Mouse (Mus musculus): ENCODE measurements around the gene Paqr3. TPM values are rescaled to one million over a fixed set of nuclear protein-coding genes. Genes with fewer than 3 reads are reported as not detected.

The Paqr3 gene
- total and polyA plus RNA-seq, 3 experiments, result 3.4 to 6.1 (median 4.2) TPM

GRCm38 (mm10) chr5:97054166-97054565 lies 57.2 kb downstream of the Paqr3 start:
- dilution Hi-C loops (cut with MboI; ENCODE audit: extremely low pct_ligation_motif_present, extremely low pct_unique_long_range_greater_than_20kb, low sequenced_read_pairs), result no loop called here
- peaks cover 57 to 67% of the 10 kb centered on the region in 2 experiments for H3K36me3 ChIP-seq (replicated peaks in 1 of 2; ENCODE audit: control insufficient read depth in 1 of 2, insufficient read depth in 1 of 2, low read length in 1 of 2)
- H3K79me2 ChIP-seq (replicated peaks; ENCODE audit: control insufficient read depth, extremely low read depth, insufficient read depth, poor library complexity, severe bottlenecking), result no peaks in the 10 kb centered on the region
- no peak overlapping the region for H3K4me2 ChIP-seq (ENCODE audit: insufficient read depth, low read depth, poor library complexity, severe bottlenecking)
- TF ChIP-seq ETS1 (conservative IDR thresholded peaks at IDR 0.05; ENCODE audit: low read depth, low read length) (no peak; the same call in 1 of the 2 replicates), BHLHE40 (IDR thresholded peaks at IDR 0.05; ENCODE audit: low read depth, low read length) (peak; percentile 38)
- in situ Hi-C loops (cut with MboI; ENCODE audit: low pct_ligation_motif_present, low pct_unique_long_range_greater_than_20kb, low sequenced_read_pairs), result loop anchor here (10.0 kb wide), 2 partner anchors 139 to 199 kb away; no protein-coding TSS in a partner anchor
- peak overlapping the region; percentile 55 for H3K27ac ChIP-seq (ENCODE audit: insufficient read depth, low read depth)
- H3K9me3 ChIP-seq (replicated peaks; ENCODE audit: low read length), result no peaks in the 10 kb centered on the region
- H3K4me1 ChIP-seq (ENCODE audit: control insufficient read depth in 1 of 2, insufficient read depth in 2 of 2), result peaks cover 4 to 27% of the 10 kb centered on the region in 2 experiments
- no peak overlapping the region for H3K9ac ChIP-seq (ENCODE audit: insufficient read depth, low read depth)
- H3K4me3 ChIP-seq (replicated peaks in 1 of 3; ENCODE audit: low read depth in 2 of 3, low read length in 2 of 3, poor library complexity in 1 of 3), result no peak overlapping the region
- DNase-seq (ENCODE audit: extremely low read depth), result peak; percentile 59
- H3K27me3 ChIP-seq (replicated peaks), result no peaks in the 10 kb centered on the region

GRCm38 (mm10) chr5:97048905-97049304 lies 62.5 kb downstream of the Paqr3 start:
- Histone ChIP-seq H3K36me3 (replicated peaks in 1 of 2; ENCODE audit: control insufficient read depth in 1 of 2, insufficient read depth in 1 of 2, low read length in 1 of 2) (peaks cover 43 to 68% of the 10 kb centered on the region in 2 experiments), H3K9ac (ENCODE audit: insufficient read depth, low read depth) (no peak overlapping the region), H3K79me2 (replicated peaks; ENCODE audit: control insufficient read depth, extremely low read depth, insufficient read depth, poor library complexity, severe bottlenecking) (no peaks in the 10 kb centered on the region), H3K9me3 (replicated peaks; ENCODE audit: low read length) (no peaks in the 10 kb centered on the region), H3K27ac (ENCODE audit: insufficient read depth, low read depth) (no peak overlapping the region), H3K4me3 (replicated peaks in 1 of 3; ENCODE audit: low read depth in 2 of 3, low read length in 2 of 3, poor library complexity in 1 of 3) (no peak overlapping the region), H3K4me2 (ENCODE audit: insufficient read depth, low read depth, poor library complexity, severe bottlenecking) (no peak overlapping the region), H3K4me1 (ENCODE audit: control insufficient read depth in 1 of 2, insufficient read depth in 2 of 2) (peaks cover 0 to 9% of the 10 kb centered on the region in 2 experiments; a peak in 2 of 4 replicates), H3K27me3 (replicated peaks) (no peaks in the 10 kb centered on the region)
- in situ Hi-C loops (cut with MboI; ENCODE audit: low pct_ligation_motif_present, low pct_unique_long_range_greater_than_20kb, low sequenced_read_pairs), result no loop called here
- dilution Hi-C loops (cut with MboI; ENCODE audit: extremely low pct_ligation_motif_present, extremely low pct_unique_long_range_greater_than_20kb, low sequenced_read_pairs), result no loop called here
- TF ChIP-seq SMC3 (IDR thresholded peaks at IDR 0.05; ENCODE audit: low read depth, low read length), result no peak
- TF ChIP-seq POLR2A (IDR thresholded peaks at IDR 0.05; ENCODE audit: low read depth, low read length), result no peak
- TF ChIP-seq PAX5 (IDR thresholded peaks at IDR 0.05; ENCODE audit: low read length), result no peak
- TF ChIP-seq MAFK (IDR thresholded peaks at IDR 0.05; ENCODE audit: insufficient replicate concordance, low read length), result no peak
- no peak for TF ChIP-seq ZKSCAN1 (IDR thresholded peaks at IDR 0.05; ENCODE audit: borderline replicate concordance, low read depth, low read length)
- TF ChIP-seq JUN (IDR thresholded peaks at IDR 0.05; ENCODE audit: insufficient read depth, low read depth, low read length), result no peak
- no peak for TF ChIP-seq JUND (conservative IDR thresholded peaks at IDR 0.05; ENCODE audit: low read depth, low read length)
- DNase-seq (ENCODE audit: extremely low read depth), result no peak

GRCm38 (mm10) chr5:97046680-97047079 lies 64.7 kb downstream of the Paqr3 start:
- Histone ChIP-seq H3K27me3 (replicated peaks) (no peaks in the 10 kb centered on the region), H3K9me3 (replicated peaks; ENCODE audit: low read length) (no peaks in the 10 kb centered on the region), H3K36me3 (replicated peaks in 1 of 2; ENCODE audit: control insufficient read depth in 1 of 2, insufficient read depth in 1 of 2, low read length in 1 of 2) (peaks cover 32 to 64% of the 10 kb centered on the region in 2 experiments), H3K4me3 (replicated peaks in 1 of 3; ENCODE audit: low read depth in 2 of 3, low read length in 2 of 3, poor library complexity in 1 of 3) (no peak overlapping the region), H3K4me1 (ENCODE audit: control insufficient read depth in 1 of 2, insufficient read depth in 2 of 2) (no peaks in the 10 kb centered on the region), H3K27ac (ENCODE audit: insufficient read depth, low read depth) (no peak overlapping the region), H3K79me2 (replicated peaks; ENCODE audit: control insufficient read depth, extremely low read depth, insufficient read depth, poor library complexity, severe bottlenecking) (no peaks in the 10 kb centered on the region), H3K9ac (ENCODE audit: insufficient read depth, low read depth) (no peak overlapping the region), H3K4me2 (ENCODE audit: insufficient read depth, low read depth, poor library complexity, severe bottlenecking) (no peak overlapping the region)
- dilution Hi-C loops (cut with MboI; ENCODE audit: extremely low pct_ligation_motif_present, extremely low pct_unique_long_range_greater_than_20kb, low sequenced_read_pairs) (no loop called here), in situ Hi-C loops (cut with MboI; ENCODE audit: low pct_ligation_motif_present, low pct_unique_long_range_greater_than_20kb, low sequenced_read_pairs) (no loop called here)
- DNase-seq (ENCODE audit: extremely low read depth), result no peak
- TF ChIP-seq SMC3 (IDR thresholded peaks at IDR 0.05; ENCODE audit: low read depth, low read length) (no peak), MAX (IDR thresholded peaks at IDR 0.05; ENCODE audit: low read length) (no peak), TBP (conservative IDR thresholded peaks at IDR 0.05; ENCODE audit: low read depth, low read length) (no peak), RCOR1 (conservative IDR thresholded peaks at IDR 0.05; ENCODE audit: low read depth, low read length) (no peak), MYC (IDR thresholded peaks at IDR 0.05; ENCODE audit: low read depth, low read length) (no peak), SIN3A (IDR thresholded peaks at IDR 0.05; ENCODE audit: low read length) (no peak), USF1 (IDR thresholded peaks at IDR 0.05; ENCODE audit: low read depth, low read length) (no peak), PAX5 (IDR thresholded peaks at IDR 0.05; ENCODE audit: low read length) (no peak), MXI1 (IDR thresholded peaks at IDR 0.05; ENCODE audit: low read depth, low read length) (no peak), RAD21 (IDR thresholded peaks at IDR 0.05; ENCODE audit: low read depth, low read length) (no peak), BHLHE40 (IDR thresholded peaks at IDR 0.05; ENCODE audit: low read depth, low read length) (no peak), CTCF (conservative IDR thresholded peaks at IDR 0.05 in 1 of 2, IDR thresholded peaks at IDR 0.05 in 1 of 2; ENCODE audit: low read depth in 2 of 2, low read length in 2 of 2) (no peak), HCFC1 (IDR thresholded peaks at IDR 0.05; ENCODE audit: low read depth, low read length) (no peak)

Data from CH12.LX (cell line).